Mouse (Mus musculus) liver, embryonic 16.5 days (tissue): ENCODE data around the gene Slc39a11. TPM values are rescaled to one million over a fixed set of nuclear protein-coding genes. Genes with fewer than 3 reads are reported as not detected.

ENCODE experiments used
- ATAC-seq: fragments of 200-750 bp; cut with Nextera tagmentation; 2 replicates; pipeline ENCODE4 v1.8.0; 2017; ENCODE audit warnings: low read depth, mild to moderate bottlenecking, moderate number of reproducible peaks, moderate library complexity
- H3K27ac ChIP-seq: fragments of 300-500 bp; sonication (generic); 2 replicates; pipeline ENCODE4 v1.5.1; 2014; ENCODE audit warnings: mild to moderate bottlenecking, low read length
- H3K27me3 ChIP-seq: fragments of 300-500 bp; sonication (generic); 2 replicates; pipeline ENCODE4 v1.6.1; 2014; ENCODE audit warnings: low read depth, low read length, mixed read lengths; ENCODE audit not compliant: control insufficient read depth, insufficient read depth
- H3K36me3 ChIP-seq: fragments of 300-500 bp; sonication (generic); 2 replicates; pipeline ENCODE4 v1.6.1; 2014; ENCODE audit warnings: mild to moderate bottlenecking; ENCODE audit not compliant: control insufficient read depth, insufficient read depth
- H3K4me1 ChIP-seq: fragments of 300-500 bp; sonication (generic); 2 replicates; pipeline ENCODE4 v1.6.1; 2014; ENCODE audit warnings: low read depth, low read length, mixed read lengths; ENCODE audit not compliant: control insufficient read depth
- H3K4me2 ChIP-seq: fragments of 300-500 bp; sonication (generic); 2 replicates; pipeline ENCODE4 v1.6.1; 2014; ENCODE audit warnings: low read depth, low read length, mixed read lengths
- H3K4me3 ChIP-seq: fragments of 300-500 bp; sonication (generic); 2 replicates; pipeline ENCODE4 v1.5.1; 2014; ENCODE audit warnings: low read depth, mild to moderate bottlenecking, low read length
- H3K9ac ChIP-seq: fragments of 300-500 bp; sonication (generic); 2 replicates; pipeline ENCODE4 v1.6.1; 2014; ENCODE audit warnings: low read depth, low read length
- H3K9me3 ChIP-seq: fragments of 300-500 bp; sonication (generic); replicated peaks from 2 replicates; pipeline ENCODE4 v1.6.1; 2016; ENCODE audit warnings: low read length; ENCODE audit not compliant: control insufficient read depth
- WGBS: fragments of 180-500 bp; shearing (Covaris S2); extraction: QIAGEN DNeasy Blood & Tissue Kit; methylation state at CpG from one replicate; pipeline ENCODE4 v1.1.7; 2014; ENCODE audit not compliant: insufficient replicate concordance; 5-methylcytosine and 5-hydroxymethylcytosine counted together
- polyA plus RNA-seq: library from polyadenylated mRNA; unstranded; fragments of >200 nt; fragmentation: Nextera tagmentation; extraction: Ambion mirVana; gene quantifications from 2 replicates; pipeline ENCODE4 v1.2.1, GENCODE M21; 2015

Slc39a11 gene
- polyA plus RNA-seq, 1 experiment from 2014 or later: 14.1 TPM

DNA sequence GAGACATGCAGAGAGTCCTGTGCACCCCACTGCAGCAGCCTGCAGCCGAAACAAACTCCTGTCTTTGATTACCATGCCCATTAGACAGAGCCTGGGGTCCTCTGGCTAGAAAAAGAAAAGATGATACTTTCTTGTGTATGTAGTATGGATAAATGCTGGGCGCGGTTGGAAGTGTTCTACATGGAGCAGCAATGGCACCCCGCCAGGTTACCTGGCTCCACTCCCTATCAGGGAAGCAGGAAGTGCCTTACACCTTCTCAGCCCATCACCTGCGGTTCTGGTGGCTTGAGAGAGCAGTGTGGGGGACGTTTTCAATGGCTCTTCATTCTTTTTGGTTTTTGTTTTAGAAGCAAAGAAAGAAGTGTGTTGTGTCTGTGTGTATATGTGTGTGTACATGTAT, 391.9 kb downstream of the Slc39a11 start:
- Histone ChIP-seq H3K36me3 (no peaks in the 10 kb centered on the region), H3K4me3 (no peak overlapping the region), H3K4me1 (no peaks in the 10 kb centered on the region), H3K27me3 (no peaks in the 10 kb centered on the region), H3K27ac (no peak overlapping the region), H3K4me2 (no peak overlapping the region), H3K9me3 (no peaks in the 10 kb centered on the region), H3K9ac (no peak overlapping the region)
- no peak for ATAC-seq
- WGBS: 63% methylated on average over 6 of the region's 6 CpGs

DNA sequence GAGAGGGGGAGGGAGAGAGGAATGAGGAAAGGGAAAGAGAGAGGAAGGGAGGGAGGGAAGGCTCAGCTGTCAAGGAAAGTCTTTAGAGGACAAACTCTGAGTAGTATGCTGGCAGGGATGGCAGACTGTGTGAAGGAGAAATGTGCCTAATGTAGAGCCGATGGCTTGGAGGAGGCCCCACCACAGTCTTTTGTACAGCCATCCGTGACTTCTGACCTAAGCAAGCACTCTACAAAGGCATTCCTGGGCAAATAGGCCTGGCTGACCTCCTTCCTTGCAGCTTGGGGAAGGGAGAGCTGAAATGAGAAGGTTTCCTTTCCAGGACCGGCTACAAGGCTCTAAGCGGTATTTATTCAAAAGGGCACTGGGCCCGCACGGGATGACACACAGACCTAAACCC, 395.2 kb downstream of the Slc39a11 start:
- ATAC-seq: no peak
- Histone ChIP-seq H3K9me3 (no peaks in the 10 kb centered on the region), H3K27me3 (no peaks in the 10 kb centered on the region), H3K36me3 (no peaks in the 10 kb centered on the region), H3K4me2 (no peak overlapping the region), H3K4me1 (no peaks in the 10 kb centered on the region), H3K9ac (no peak overlapping the region), H3K27ac (no peak overlapping the region), H3K4me3 (no peak overlapping the region)
- WGBS: 78% methylated on average over 6 of the region's 6 CpGs

GRCm38 (mm10) chr11:113253169-113253568, 396.7 kb downstream of the Slc39a11 start:
- Histone ChIP-seq H3K27me3 (no peaks in the 10 kb centered on the region), H3K4me3 (no peak overlapping the region), H3K4me1 (no peaks in the 10 kb centered on the region), H3K9ac (no peak overlapping the region), H3K4me2 (no peak overlapping the region), H3K9me3 (no peaks in the 10 kb centered on the region), H3K36me3 (no peaks in the 10 kb centered on the region), H3K27ac (no peak overlapping the region)
- ATAC-seq: no peak
- WGBS: 63% methylated on average over 4 of the region's 4 CpGs

DNA sequence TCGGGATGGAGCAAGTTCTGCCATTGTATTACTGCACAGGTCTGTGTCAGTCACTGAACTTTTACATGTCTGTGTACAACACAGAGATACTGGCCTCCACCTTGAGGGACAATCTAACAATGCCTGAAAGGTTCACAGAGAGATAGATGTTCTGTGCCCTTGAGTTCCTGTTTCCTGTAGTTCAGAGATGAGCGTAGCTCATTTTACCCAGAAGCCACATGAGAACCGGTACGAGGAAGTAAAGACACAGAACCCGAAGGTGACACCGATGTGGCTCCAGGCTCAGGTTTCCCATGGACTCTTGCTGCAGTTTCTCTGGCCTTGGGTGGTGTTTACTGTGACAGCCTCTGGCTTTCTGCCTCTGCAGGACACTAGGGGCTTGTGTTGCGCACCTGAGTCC, 398.7 kb downstream of the Slc39a11 start:
- no peak for ATAC-seq
- H3K27me3 ChIP-seq: no peaks in the 10 kb centered on the region
- H3K36me3 ChIP-seq: no peaks in the 10 kb centered on the region
- H3K4me2 ChIP-seq: no peak overlapping the region
- no peaks in the 10 kb centered on the region for H3K4me1 ChIP-seq
- H3K27ac ChIP-seq: no peak overlapping the region
- 66% methylated on average over 7 of the region's 7 CpGs for WGBS
- H3K4me3 ChIP-seq: no peak overlapping the region
- no peaks in the 10 kb centered on the region for H3K9me3 ChIP-seq
- H3K9ac ChIP-seq: no peak overlapping the region

DNA sequence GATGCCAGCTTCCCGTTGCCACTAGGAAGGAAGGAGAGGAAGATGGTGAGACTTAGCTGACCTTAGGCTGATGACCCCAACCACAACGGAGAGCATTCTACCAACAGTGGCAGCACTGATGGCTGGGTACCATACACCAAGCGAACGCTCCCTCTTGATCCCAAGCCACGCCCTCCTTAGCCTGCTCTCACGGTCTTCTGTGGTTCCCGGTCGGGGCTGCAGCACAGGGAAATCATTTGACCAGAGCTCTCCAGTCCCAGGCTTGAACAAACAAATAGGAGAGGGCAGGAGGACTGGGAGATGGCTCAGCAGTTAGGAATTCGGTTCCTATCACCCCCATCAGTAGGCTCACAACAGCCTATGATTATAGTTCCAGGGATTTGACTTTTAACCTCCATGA, 403.4 kb downstream of the Slc39a11 start:
- H3K27me3 ChIP-seq: no peaks in the 10 kb centered on the region
- H3K9ac ChIP-seq: no peak overlapping the region
- no peak overlapping the region for H3K4me3 ChIP-seq
- H3K36me3 ChIP-seq: no peaks in the 10 kb centered on the region
- no peak overlapping the region for H3K4me2 ChIP-seq
- 52% methylated on average over 9 of the region's 9 CpGs for WGBS
- H3K27ac ChIP-seq: no peak overlapping the region
- H3K9me3 ChIP-seq: no peaks in the 10 kb centered on the region
- no peak for ATAC-seq
- H3K4me1 ChIP-seq: no peaks in the 10 kb centered on the region

GRCm38 (mm10) chr11:113245666-113246065, 404.2 kb downstream of the Slc39a11 start:
- H3K36me3 ChIP-seq: no peaks in the 10 kb centered on the region
- ATAC-seq: no peak

DNA sequence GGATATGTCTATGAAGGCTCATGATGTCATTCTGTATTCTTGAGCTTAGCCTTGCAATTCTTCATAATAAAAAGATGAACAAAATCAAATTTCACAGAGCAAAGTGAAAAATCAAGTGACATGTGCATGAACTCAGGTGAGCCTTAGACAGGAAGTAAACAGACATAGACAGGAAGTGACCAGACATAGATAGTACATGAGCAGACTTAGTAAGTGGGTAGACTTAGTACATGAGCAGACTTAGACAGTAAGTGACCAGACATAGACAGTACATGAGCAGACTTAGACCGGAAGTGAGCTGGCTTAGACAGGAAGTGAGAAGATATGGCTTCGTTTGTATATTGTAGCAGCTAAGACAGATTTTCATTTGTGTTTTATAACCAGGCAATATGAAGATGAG, 415.4 kb downstream of the Slc39a11 start:
- H3K36me3 ChIP-seq: no peaks in the 10 kb centered on the region
- 39% methylated on average over 2 of the region's 2 CpGs for WGBS
- no peaks in the 10 kb centered on the region for H3K4me1 ChIP-seq
- no peak overlapping the region for H3K9ac ChIP-seq
- no peak overlapping the region for H3K27ac ChIP-seq
- no peak overlapping the region for H3K4me3 ChIP-seq
- H3K9me3 ChIP-seq: no peaks in the 10 kb centered on the region
- no peak overlapping the region for H3K4me2 ChIP-seq
- no peak for ATAC-seq
- no peaks in the 10 kb centered on the region for H3K27me3 ChIP-seq

More at GRCm38 (mm10) chr11:113245666-113246065, 404.2 kb downstream of the Slc39a11 start:
- no peak overlapping the region for H3K9ac ChIP-seq
- no peak overlapping the region for H3K4me2 ChIP-seq
- no peaks in the 10 kb centered on the region for H3K4me1 ChIP-seq
- H3K27ac ChIP-seq: no peak overlapping the region
- H3K9me3 ChIP-seq: no peaks in the 10 kb centered on the region
- 72% methylated on average over 10 of the region's 10 CpGs for WGBS
- H3K27me3 ChIP-seq: no peaks in the 10 kb centered on the region
- H3K4me3 ChIP-seq: no peak overlapping the region

GRCm38 (mm10) chr11:113232049-113232448, 417.8 kb downstream of the Slc39a11 start:
- ATAC-seq: no peak
- 35% methylated on average over 6 of the region's 6 CpGs for WGBS
- no peak overlapping the region for H3K27ac ChIP-seq
- H3K4me3 ChIP-seq: no peak overlapping the region
- no peaks in the 10 kb centered on the region for H3K9me3 ChIP-seq
- no peak overlapping the region for H3K4me2 ChIP-seq
- H3K9ac ChIP-seq: no peak overlapping the region
- no peaks in the 10 kb centered on the region for H3K27me3 ChIP-seq
- H3K36me3 ChIP-seq: no peaks in the 10 kb centered on the region
- no peaks in the 10 kb centered on the region for H3K4me1 ChIP-seq

GRCm38 (mm10) chr11:113230410-113231132, 419.3 kb downstream of the Slc39a11 start:
- no peak for ATAC-seq
- no peak overlapping the region for H3K4me3 ChIP-seq
- no peak overlapping the region for H3K27ac ChIP-seq
- no peaks in the 10 kb centered on the region for H3K9me3 ChIP-seq
- H3K9ac ChIP-seq: no peak overlapping the region
- H3K4me2 ChIP-seq: no peak overlapping the region
- no peaks in the 10 kb centered on the region for H3K36me3 ChIP-seq
- H3K27me3 ChIP-seq: no peaks in the 10 kb centered on the region
- WGBS: 53% methylated on average over 6 of the region's 6 CpGs
- H3K4me1 ChIP-seq: no peaks in the 10 kb centered on the region
